In the genomic region with DNA sequence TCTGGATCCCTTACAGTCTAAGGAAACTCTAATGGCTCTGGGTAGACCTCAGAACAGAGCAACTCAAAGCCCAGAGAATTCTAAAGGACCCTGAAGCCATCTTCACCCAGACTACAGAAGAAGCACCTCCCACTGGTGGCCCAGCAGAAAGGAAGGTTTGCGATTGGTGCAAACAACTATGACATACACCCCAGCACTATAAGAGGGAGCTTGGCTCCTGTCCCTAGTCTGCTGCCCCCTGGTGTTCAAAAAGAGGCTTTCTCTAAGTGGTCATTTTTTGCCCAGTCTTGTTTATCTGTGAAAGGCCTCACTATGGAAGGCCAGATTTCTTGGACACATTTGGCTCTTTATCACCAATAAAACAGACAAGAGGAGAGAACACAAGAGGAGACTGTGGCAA, we compare ENCODE assay signal across 8 mouse cellular contexts.
DNase-seq lines count a peak whose midpoint lies in the region; ATAC-seq lines count a peak whose summit lies in the region.

No protein-coding gene starts in this region.

- intact Hi-C loops in left cerebral cortex, postnatal 10 days (cut with DNase I) = no loop called here

- H3K9ac ChIP-seq in forebrain, embryonic 12.5 days = no peak overlapping the region

- peaks cover 4% of the 10 kb centered on the region; the same call in 1 of the 2 replicates for H3K36me3 ChIP-seq in forebrain, embryonic 12.5 days (replicated peaks)
- no peaks in the 10 kb centered on the region for H3K36me3 ChIP-seq in splenic B cell, adult 2 months (ENCODE audit: control insufficient read depth, insufficient read depth, low read length, poor library complexity, severe bottlenecking)

- H3K27ac ChIP-seq in forebrain, embryonic 12.5 days = no peak overlapping the region

- 21% methylated on average over 1 of the region's 1 CpGs for WGBS in forebrain, embryonic 12.5 days

- no peaks in the 10 kb centered on the region for H3K9me3 ChIP-seq in forebrain, embryonic 12.5 days

- peak; percentile 85 for ATAC-seq in forebrain, embryonic 12.5 days (ENCODE audit: low FRiP score)

- H3K4me3 ChIP-seq in forebrain, embryonic 12.5 days (replicated peaks) = no peak overlapping the region

- H3K4me1 ChIP-seq in forebrain, embryonic 12.5 days = no peaks in the 10 kb centered on the region

- no peaks in the 10 kb centered on the region for H3K27me3 ChIP-seq in forebrain, embryonic 12.5 days
- H3K27me3 ChIP-seq in splenic B cell, adult 2 months (ENCODE audit: control insufficient read depth, insufficient read depth, low read length, poor library complexity, severe bottlenecking) = no peaks in the 10 kb centered on the region

- H3K4me2 ChIP-seq in forebrain, embryonic 12.5 days = no peak overlapping the region

- DNase-seq in kidney, adult 18-20 months = peak; percentile 31
- no peak for DNase-seq in kidney, adult 11 months
- DNase-seq in c-Kit-negative CD71-positive TER-119-positive erythroid progenitor cells, embryonic 14.5 days (ENCODE audit: low read depth, low spot score) = peak; percentile 12
- peak; percentile 49 for DNase-seq in hindlimb bud, embryonic 11.5 days (ENCODE audit: extremely low spot score, low read depth, low spot score)
- peak; percentile 36 to 50 for DNase-seq in left cerebral cortex, postnatal 10 days (ENCODE audit: extremely low spot score in 1 of 2, low spot score in 2 of 2)
- DNase-seq in mesoderm, embryonic 11.5 days (ENCODE audit: low read depth, low spot score) = peak; percentile 83
- DNase-seq in splenic B cell, adult 2 months (ENCODE audit: low read depth, low spot score) = peak; percentile 75
